Mouse (Mus musculus): ENCODE results near the gene Dynlt3. TPM values are rescaled to one million over a fixed set of nuclear protein-coding genes. Genes with fewer than 3 reads are reported as not detected.

Gene Dynlt3
- polyA plus RNA-seq (2012; rRNA removed), result 7.2 and 13.2 TPM in 2 replicates
- polyA plus RNA-seq (2014; fragmentation: Nextera tagmentation; extraction: Ambion mirVana), result 27.9 TPM in 2 replicates

DNA sequence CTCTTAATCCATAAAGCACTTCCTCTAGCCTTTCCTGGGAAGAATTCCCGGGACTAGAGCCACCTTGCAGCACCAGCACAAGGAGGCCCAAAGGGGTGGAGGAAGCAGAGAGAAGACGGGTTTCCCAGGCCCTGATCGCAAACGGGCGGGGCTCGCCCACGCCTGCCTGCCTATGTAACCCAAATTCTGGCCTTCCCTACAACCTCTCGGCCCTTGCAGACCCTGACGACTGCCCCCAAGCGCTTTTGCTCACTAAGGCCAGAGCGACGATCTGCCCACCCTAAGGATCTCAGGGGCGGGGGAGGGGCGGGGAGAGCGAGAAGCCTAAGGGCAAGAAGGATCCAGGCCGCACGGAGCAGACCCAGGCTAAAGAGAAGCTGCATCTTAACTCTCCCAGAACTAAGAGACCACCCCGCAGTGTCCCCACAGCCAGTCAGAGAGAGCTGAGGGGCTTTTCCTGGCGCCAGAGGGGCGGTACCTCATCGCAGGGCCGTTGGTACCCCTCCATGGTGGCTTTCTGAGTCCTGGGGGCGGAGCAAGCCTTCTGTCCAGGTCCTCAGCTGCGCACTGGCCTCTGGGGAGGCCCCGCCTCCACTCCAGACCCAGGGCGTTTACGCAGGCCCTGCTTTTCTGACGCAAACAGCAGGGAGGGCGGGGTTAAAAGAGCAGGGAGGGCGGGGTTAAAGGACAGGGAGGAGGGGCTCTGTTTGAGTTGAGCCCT lies at the start of gene Dynlt3:
Gene Dynlt3, minus strand, starts transcription at position 613 of the 721 bp plus-strand sequence.
- Histone ChIP-seq H3K4me3 (ENCODE audit: insufficient read depth in 1 of 2, low read depth in 2 of 2, low read length in 2 of 2) (peak within 1 kb of the TSS; percentile 66 to 88), H3K36me3 (replicated peaks; ENCODE audit: control insufficient read depth, insufficient read depth, low read depth) (no peaks in the 10 kb centered on the region), H3K9ac (replicated peaks) (peak within 1 kb of the TSS; percentile 49), H3K27ac (no peak within 1 kb of the TSS), H3K4me1 (replicated peaks; ENCODE audit: control insufficient read depth in 2 of 2, insufficient read depth in 2 of 2, low read length in 1 of 2) (no peaks in the 10 kb centered on the region; a peak in 2 of 4 replicates), H3K9me3 (ENCODE audit: control insufficient read depth, low read length) (no peaks in the 10 kb centered on the region), H3K4me2 (ENCODE audit: low read depth) (peak within 1 kb of the TSS; percentile 63), H3K27me3 (ENCODE audit: control insufficient read depth, insufficient read depth, low read length) (no peaks in the 10 kb centered on the region)
- TF ChIP-seq EP300 (IDR thresholded peaks at IDR 0.05; ENCODE audit: low read depth), result no peak
- ATAC-seq (ENCODE audit: insufficient read depth) (peak; percentile 99), DNase-seq (ENCODE audit: low read depth in 3 of 3, low spot score in 3 of 3) (peak; percentile 61 to 65 (median 64))
- WGBS (ENCODE audit: insufficient replicate concordance), result 5% methylated on average over 30 of the region's 30 CpGs

- 63% methylated on average over 3 of the region's 3 CpGs for WGBS (ENCODE audit: insufficient replicate concordance)
- H3K27me3 ChIP-seq (ENCODE audit: control insufficient read depth, insufficient read depth, low read length), result no peaks in the 10 kb centered on the region
- ATAC-seq (ENCODE audit: insufficient read depth), result no peak
- no peak overlapping the region for H3K27ac ChIP-seq
- no peak overlapping the region for H3K4me3 ChIP-seq (ENCODE audit: insufficient read depth in 1 of 2, low read depth in 2 of 2, low read length in 2 of 2)
- H3K9me3 ChIP-seq (ENCODE audit: control insufficient read depth, low read length), result no peaks in the 10 kb centered on the region
- no peak for DNase-seq (ENCODE audit: low read depth in 3 of 3, low spot score in 3 of 3)
- no peak for TF ChIP-seq CTCF (IDR thresholded peaks at IDR 0.05; ENCODE audit: low read depth)
- TF ChIP-seq EP300 (IDR thresholded peaks at IDR 0.05; ENCODE audit: low read depth), result no peak
- no peak overlapping the region for H3K9ac ChIP-seq (replicated peaks)
- no peaks in the 10 kb centered on the region for H3K4me1 ChIP-seq (replicated peaks; ENCODE audit: control insufficient read depth in 2 of 2, insufficient read depth in 2 of 2, low read length in 1 of 2)
- H3K36me3 ChIP-seq (replicated peaks; ENCODE audit: control insufficient read depth, insufficient read depth, low read depth), result no peaks in the 10 kb centered on the region
- no peak overlapping the region for H3K4me2 ChIP-seq (ENCODE audit: low read depth)
These were observed 37.0 kb upstream of the Dynlt3 start for GRCm38 (mm10) chrX:9699815-9700214.

DNA sequence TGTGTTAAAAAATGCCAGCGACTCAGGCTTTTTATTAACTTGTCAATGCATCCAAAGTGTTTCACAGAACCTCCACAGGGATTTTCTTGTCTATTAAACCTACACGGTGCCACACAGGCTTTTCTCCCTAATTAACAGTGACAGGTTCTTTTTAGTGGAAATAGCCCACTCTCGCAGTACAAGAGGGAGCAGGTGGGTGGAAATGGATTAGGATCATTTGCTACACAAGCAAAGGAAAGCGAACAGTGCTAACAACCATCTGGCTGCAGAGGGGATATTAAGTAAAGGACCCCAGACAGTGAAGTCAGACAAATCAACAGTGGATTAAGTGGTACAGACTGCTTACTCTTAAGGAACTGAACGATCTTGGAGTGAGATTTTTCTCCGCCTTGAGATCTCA lies 33.2 kb upstream of the Dynlt3 start:
- DNase-seq (ENCODE audit: low read depth in 3 of 3, low spot score in 3 of 3) (no peak), ATAC-seq (ENCODE audit: insufficient read depth) (no peak)
- Histone ChIP-seq H3K4me1 (replicated peaks; ENCODE audit: control insufficient read depth in 2 of 2, insufficient read depth in 2 of 2, low read length in 1 of 2) (no peaks in the 10 kb centered on the region), H3K9me3 (ENCODE audit: control insufficient read depth, low read length) (no peaks in the 10 kb centered on the region), H3K27me3 (ENCODE audit: control insufficient read depth, insufficient read depth, low read length) (no peaks in the 10 kb centered on the region), H3K27ac (no peak overlapping the region), H3K9ac (replicated peaks) (no peak overlapping the region), H3K36me3 (replicated peaks; ENCODE audit: control insufficient read depth, insufficient read depth, low read depth) (no peaks in the 10 kb centered on the region), H3K4me3 (ENCODE audit: insufficient read depth in 1 of 2, low read depth in 2 of 2, low read length in 2 of 2) (no peak overlapping the region), H3K4me2 (ENCODE audit: low read depth) (no peak overlapping the region)
- WGBS (ENCODE audit: insufficient replicate concordance), result 64% methylated on average over 6 of the region's 6 CpGs
- TF ChIP-seq EP300 (IDR thresholded peaks at IDR 0.05; ENCODE audit: low read depth), result no peak
- TF ChIP-seq CTCF (IDR thresholded peaks at IDR 0.05; ENCODE audit: low read depth), result no peak

- TF ChIP-seq EP300 (IDR thresholded peaks at IDR 0.05; ENCODE audit: low read depth) (no peak), CTCF (IDR thresholded peaks at IDR 0.05; ENCODE audit: low read depth) (no peak)
- DNase-seq (ENCODE audit: low read depth in 3 of 3, low spot score in 3 of 3), result no peak
- no peak for ATAC-seq (ENCODE audit: insufficient read depth)
- Histone ChIP-seq H3K27me3 (ENCODE audit: control insufficient read depth, insufficient read depth, low read length) (no peaks in the 10 kb centered on the region), H3K4me2 (ENCODE audit: low read depth) (no peak overlapping the region), H3K9ac (replicated peaks) (no peak overlapping the region), H3K4me1 (replicated peaks; ENCODE audit: control insufficient read depth in 2 of 2, insufficient read depth in 2 of 2, low read length in 1 of 2) (no peaks in the 10 kb centered on the region), H3K9me3 (ENCODE audit: control insufficient read depth, low read length) (no peaks in the 10 kb centered on the region), H3K36me3 (replicated peaks; ENCODE audit: control insufficient read depth, insufficient read depth, low read depth) (no peaks in the 10 kb centered on the region), H3K4me3 (ENCODE audit: insufficient read depth in 1 of 2, low read depth in 2 of 2, low read length in 2 of 2) (no peak overlapping the region), H3K27ac (no peak overlapping the region)
- WGBS (ENCODE audit: insufficient replicate concordance), result 32% methylated on average over 1 of the region's 1 CpGs
These were observed 9.2 kb upstream of the Dynlt3 start for GRCm38 (mm10) chrX:9672040-9672439.

DNA sequence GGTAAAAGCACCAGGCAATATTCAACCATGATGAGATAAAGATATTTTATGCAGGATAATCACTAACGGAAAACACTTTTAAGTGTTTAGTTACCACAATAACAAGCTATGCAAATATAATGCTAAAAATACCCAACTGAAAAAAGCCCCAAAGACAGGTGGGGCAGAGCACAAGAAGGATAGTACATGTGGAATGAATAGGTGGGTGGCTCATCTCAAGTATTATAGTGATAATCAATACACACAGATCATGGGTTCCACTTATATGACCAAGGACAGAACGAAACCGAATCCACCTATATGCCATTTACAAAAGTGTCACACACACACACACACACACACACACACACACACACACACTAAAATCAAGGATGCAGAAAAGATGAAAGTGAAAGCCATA lies 8.6 kb upstream of the Dynlt3 start:
- TF ChIP-seq EP300 (IDR thresholded peaks at IDR 0.05; ENCODE audit: low read depth) (no peak), CTCF (IDR thresholded peaks at IDR 0.05; ENCODE audit: low read depth) (no peak)
- no peak for DNase-seq (ENCODE audit: low read depth in 3 of 3, low spot score in 3 of 3)
- no peaks in the 10 kb centered on the region for H3K9me3 ChIP-seq (ENCODE audit: control insufficient read depth, low read length)

More for the DNA sequence above, 8.6 kb upstream of the Dynlt3 start:
- no peak for ATAC-seq (ENCODE audit: insufficient read depth)
- H3K4me1 ChIP-seq (replicated peaks; ENCODE audit: control insufficient read depth in 2 of 2, insufficient read depth in 2 of 2, low read length in 1 of 2), result no peaks in the 10 kb centered on the region
- H3K4me2 ChIP-seq (ENCODE audit: low read depth), result no peak overlapping the region
- no peaks in the 10 kb centered on the region for H3K27me3 ChIP-seq (ENCODE audit: control insufficient read depth, insufficient read depth, low read length)
- H3K36me3 ChIP-seq (replicated peaks; ENCODE audit: control insufficient read depth, insufficient read depth, low read depth), result no peaks in the 10 kb centered on the region
- H3K4me3 ChIP-seq (ENCODE audit: insufficient read depth in 1 of 2, low read depth in 2 of 2, low read length in 2 of 2), result no peak overlapping the region
- WGBS (ENCODE audit: insufficient replicate concordance), result 53% methylated on average over 3 of the region's 3 CpGs
- H3K27ac ChIP-seq, result no peak overlapping the region
- H3K9ac ChIP-seq (replicated peaks), result no peak overlapping the region

All from liver, embryonic 14.5 days (tissue).